Mouse (Mus musculus): ENCODE measurements at regions not wholly inside any gene's neighbourhood (a gene's known extent, or its start where the extent isn't known, plus 50 kb on each side); places are given as distances from the start of the nearest gene placed in this dataset.

GRCm38 (mm10) chr12:9232431-9232830 lies 202.6 kb downstream of the Ttc32 start:
- ChIA-PET CTCF (interaction anchor here (1.0 kb wide), 1 partner anchor 20 kb away, joined by 3 read pairs; no protein-coding TSS in a partner anchor), POLR2A (no interaction called here)
- no peak for TF ChIP-seq CTCF (IDR thresholded peaks at IDR 0.05)
- H3K27me3 ChIP-seq: no peaks in the 10 kb centered on the region
- DNase-seq (ENCODE audit: low read depth, low spot score) (no peak), ATAC-seq (peak; percentile 35)
- in situ Hi-C loops (cut with MboI; ENCODE audit: low pct_unique_long_range_greater_than_20kb): no loop called here

- ChIA-PET POLR2A (interaction anchor here (0.9 kb wide), 1 partner anchor 140 kb away, joined by 3 read pairs; no protein-coding TSS in a partner anchor), CTCF (no interaction called here)
- DNase-seq (ENCODE audit: low read depth, low spot score): no peak
- in situ Hi-C loops (cut with MboI; ENCODE audit: low pct_unique_long_range_greater_than_20kb): no loop called here
- no peak for ATAC-seq
- H3K27me3 ChIP-seq: no peaks in the 10 kb centered on the region
- TF ChIP-seq CTCF (IDR thresholded peaks at IDR 0.05): no peak
Measured at GRCm38 (mm10) chr12:9235866-9236265, 206.1 kb downstream of the Ttc32 start.

- TF ChIP-seq CTCF (IDR thresholded peaks at IDR 0.05): no peak
- ChIA-PET CTCF (interaction anchor here (1.2 kb wide), 1 partner anchor 1283 kb away, joined by 3 read pairs; no protein-coding TSS in a partner anchor), POLR2A (no interaction called here)
- in situ Hi-C loops (cut with MboI; ENCODE audit: low pct_unique_long_range_greater_than_20kb): no loop called here
- no peak for DNase-seq (ENCODE audit: low read depth, low spot score)
- ATAC-seq: no peak
- no peaks in the 10 kb centered on the region for H3K27me3 ChIP-seq
Measured at GRCm38 (mm10) chr12:9237538-9237937, 207.7 kb downstream of the Ttc32 start.

- ChIA-PET CTCF (interaction anchor here (1.2 kb wide), 1 partner anchor 1282 kb away, joined by 3 read pairs; no protein-coding TSS in a partner anchor), POLR2A (no interaction called here)
- no peaks in the 10 kb centered on the region for H3K27me3 ChIP-seq
- TF ChIP-seq CTCF (IDR thresholded peaks at IDR 0.05): no peak
- no peak for ATAC-seq
- DNase-seq (ENCODE audit: low read depth, low spot score): no peak
- in situ Hi-C loops (cut with MboI; ENCODE audit: low pct_unique_long_range_greater_than_20kb): no loop called here
Measured at GRCm38 (mm10) chr12:9237955-9238354, 208.2 kb downstream of the Ttc32 start.

GRCm38 (mm10) chr12:9247506-9247905 lies 217.7 kb downstream of the Ttc32 start:
- H3K27me3 ChIP-seq: no peaks in the 10 kb centered on the region
- no peak for TF ChIP-seq CTCF (IDR thresholded peaks at IDR 0.05)
- DNase-seq (ENCODE audit: low read depth, low spot score) (no peak), ATAC-seq (no peak)
- ChIA-PET CTCF (no interaction called here), POLR2A (no interaction called here)
- in situ Hi-C loops (cut with MboI; ENCODE audit: low pct_unique_long_range_greater_than_20kb): no loop called here

- ChIA-PET POLR2A (no interaction called here), CTCF (interaction anchor here (1.0 to 2.4 kb wide), 5 partner anchors 11 to 1337 kb away, joined by 3 to 6 read pairs (median 3); no protein-coding TSS in a partner anchor)
- no peak for ATAC-seq
- TF ChIP-seq CTCF (IDR thresholded peaks at IDR 0.05): peak; percentile 81
- in situ Hi-C loops (cut with MboI; ENCODE audit: low pct_unique_long_range_greater_than_20kb): loop anchor here (10.0 to 25.0 kb wide), 4 partner anchors 197 to 1286 kb away; no protein-coding TSS in a partner anchor
- DNase-seq (ENCODE audit: low read depth, low spot score): no peak
- no peaks in the 10 kb centered on the region for H3K27me3 ChIP-seq
Measured at GRCm38 (mm10) chr12:9251772-9252171, 222.0 kb downstream of the Ttc32 start.

GRCm38 (mm10) chr12:9253306-9254074 lies 223.7 kb downstream of the Ttc32 start:
- POLR2A ChIA-PET: interaction anchor here (0.7 kb wide), 1 partner anchor 145 kb away, joined by 7 read pairs; no protein-coding TSS in a partner anchor
- H3K27me3 ChIP-seq: no peaks in the 10 kb centered on the region
- DNase-seq (ENCODE audit: low read depth, low spot score): no peak
- no peak for TF ChIP-seq CTCF (IDR thresholded peaks at IDR 0.05)
- CTCF ChIA-PET: interaction anchor here (2.2 kb wide), 1 partner anchor 86 kb away, joined by 5 read pairs; no protein-coding TSS in a partner anchor
- in situ Hi-C loops (cut with MboI; ENCODE audit: low pct_unique_long_range_greater_than_20kb): loop anchor here (10.0 to 25.0 kb wide), 4 partner anchors 199 to 1284 kb away; no protein-coding TSS in a partner anchor
- no peak for ATAC-seq

GRCm38 (mm10) chr12:9254301-9254860 lies 224.6 kb downstream of the Ttc32 start:
- no peak for TF ChIP-seq CTCF (IDR thresholded peaks at IDR 0.05)
- ATAC-seq (no peak), DNase-seq (ENCODE audit: low read depth, low spot score) (no peak)
- H3K27me3 ChIP-seq: no peaks in the 10 kb centered on the region
- ChIA-PET POLR2A (interaction anchor here (0.7 kb wide), 1 partner anchor 445 kb away, joined by 3 read pairs; no protein-coding TSS in a partner anchor), CTCF (no interaction called here)
- in situ Hi-C loops (cut with MboI; ENCODE audit: low pct_unique_long_range_greater_than_20kb): loop anchor here (10.0 to 25.0 kb wide), 4 partner anchors 200 to 1283 kb away; no protein-coding TSS in a partner anchor

GRCm38 (mm10) chr12:9255661-9256486 lies 226.1 kb downstream of the Ttc32 start:
- CTCF ChIA-PET: no interaction called here
- no peak for DNase-seq (ENCODE audit: low read depth, low spot score)
- POLR2A ChIA-PET: no interaction called here
- ATAC-seq: no peak
- in situ Hi-C loops (cut with MboI; ENCODE audit: low pct_unique_long_range_greater_than_20kb): loop anchor here (10.0 to 25.0 kb wide), 4 partner anchors 201 to 1281 kb away; no protein-coding TSS in a partner anchor
- H3K27me3 ChIP-seq: no peaks in the 10 kb centered on the region
- no peak for TF ChIP-seq CTCF (IDR thresholded peaks at IDR 0.05)

- ChIA-PET CTCF (no interaction called here), POLR2A (no interaction called here)
- ATAC-seq (no peak), DNase-seq (ENCODE audit: low read depth, low spot score) (no peak)
- H3K27me3 ChIP-seq: no peaks in the 10 kb centered on the region
- in situ Hi-C loops (cut with MboI; ENCODE audit: low pct_unique_long_range_greater_than_20kb): loop anchor here (10.0 to 25.0 kb wide), 4 partner anchors 202 to 1281 kb away; no protein-coding TSS in a partner anchor
- TF ChIP-seq CTCF (IDR thresholded peaks at IDR 0.05): no peak
Measured at GRCm38 (mm10) chr12:9256487-9256820, 226.7 kb downstream of the Ttc32 start.

Data from Patski (cell line).